Mouse (Mus musculus) kidney, postnatal 0 days (tissue): Measurements from ENCODE around the gene Lpar1. TPM values are rescaled to one million over a fixed set of nuclear protein-coding genes. Genes with fewer than 3 reads are reported as not detected.

Experiments
- ATAC-seq: fragments of 200-750 bp; cut with Nextera tagmentation; replicated peaks from 2 replicates; pipeline ENCODE4 v1.8.0; 2017; ENCODE audit warnings: low read depth, moderate number of reproducible peaks, moderate TSS enrichment, moderate library complexity; ENCODE audit not compliant: low FRiP score
- DNase-seq: peaks from one replicate; pipeline ENCODE4 v3.0.0-alpha.2; 2016; ENCODE audit warnings: low spot score
- H3K27ac ChIP-seq: fragments of 300-500 bp; sonication (generic); 2 replicates; pipeline ENCODE4 v1.5.1; 2014; ENCODE audit warnings: mild to moderate bottlenecking
- H3K27me3 ChIP-seq: fragments of 300-500 bp; sonication (generic); 2 replicates; pipeline ENCODE4 v1.6.1; 2014; ENCODE audit warnings: low read length, mixed read lengths; ENCODE audit not compliant: insufficient read depth
- H3K36me3 ChIP-seq: fragments of 300-500 bp; sonication (generic); 2 replicates; pipeline ENCODE4 v1.6.1; 2014; ENCODE audit warnings: low read length, mixed read lengths; ENCODE audit not compliant: insufficient read depth
- H3K4me1 ChIP-seq: fragments of 300-500 bp; sonication (generic); replicated peaks from 2 replicates; pipeline ENCODE4 v1.6.1; 2014; ENCODE audit warnings: antibody characterized with exemption, low read length, mixed read lengths; ENCODE audit not compliant: insufficient read depth
- H3K4me2 ChIP-seq: fragments of 300-500 bp; sonication (generic); 2 replicates; pipeline ENCODE4 v1.6.1; 2014; ENCODE audit warnings: mild to moderate bottlenecking, low read length, moderate library complexity, mixed read lengths
- H3K4me3 ChIP-seq: fragments of 300-500 bp; sonication (generic); replicated peaks from 2 replicates; pipeline ENCODE4 v1.5.1; 2014; ENCODE audit warnings: low read depth, low read length
- H3K9ac ChIP-seq: fragments of 300-500 bp; sonication (generic); 2 replicates; pipeline ENCODE4 v1.6.1; 2014; ENCODE audit warnings: low read depth, low read length
- H3K9me3 ChIP-seq: fragments of 300-500 bp; sonication (generic); replicated peaks from 2 replicates; pipeline ENCODE4 v1.6.1; 2016; ENCODE audit warnings: low read length, inconsistent platforms, mixed read lengths
- CTCF ChIP-seq: IDR thresholded peaks from 2 replicates; pipeline ENCODE4 v1.5.1; 2016; ENCODE audit warnings: antibody characterized with exemption, low read depth, mild to moderate bottlenecking, moderate library complexity
- WGBS: fragments of 180-500 bp; shearing (Covaris S2); extraction: QIAGEN DNeasy Blood & Tissue Kit; methylation state at CpG from one replicate; pipeline ENCODE4 v1.1.7; 2014; 5-methylcytosine and 5-hydroxymethylcytosine counted together
- microRNA-seq: library from miRNA; unstranded; fragments of <30 nt; microRNA quantifications from one replicate; pipeline ENCODE4, GENCODE M21; 2016
- polyA plus RNA-seq: library from polyadenylated mRNA; unstranded; fragments of >200 nt; fragmentation: Nextera tagmentation; extraction: Ambion mirVana; gene quantifications from 2 replicates; pipeline ENCODE4 v1.2.1, GENCODE M21; 2015

Gene Lpar1
- polyA plus RNA-seq, 1 experiment from 2014 or later = 24.9 TPM

DNA sequence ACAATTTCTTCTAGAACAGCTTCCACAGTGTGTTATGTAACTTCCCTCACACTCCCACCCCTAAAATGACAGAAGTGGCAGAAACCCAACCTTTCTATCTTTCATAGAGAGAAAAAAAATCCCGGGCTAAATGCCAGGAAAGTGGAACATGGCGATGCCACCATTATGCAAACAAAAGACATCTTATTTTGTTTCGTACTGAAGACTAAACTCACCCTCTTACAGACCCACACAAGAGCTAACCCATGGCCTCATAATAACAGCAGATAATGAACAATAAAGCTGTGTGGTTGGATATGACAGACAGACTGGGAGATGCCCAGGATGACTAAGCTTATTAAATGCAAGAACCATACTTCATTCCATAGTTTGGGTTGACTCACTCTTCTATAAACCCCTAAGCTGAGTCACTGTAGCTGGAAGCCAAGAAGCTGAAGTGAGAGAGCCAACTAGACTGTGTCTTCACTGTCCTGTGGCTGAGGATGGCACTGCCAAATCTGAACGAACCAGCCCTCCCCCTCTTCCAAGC lies 151.7 kb downstream of the Lpar1 start:
- H3K36me3 ChIP-seq = no peaks in the 10 kb centered on the region
- ATAC-seq = no peak
- no peak overlapping the region for H3K4me3 ChIP-seq
- no peak for TF ChIP-seq CTCF
- no peak overlapping the region for H3K9ac ChIP-seq
- no peaks in the 10 kb centered on the region for H3K4me1 ChIP-seq
- 84% methylated on average over 4 of the region's 4 CpGs for WGBS
- H3K4me2 ChIP-seq = no peak overlapping the region
- no peaks in the 10 kb centered on the region for H3K9me3 ChIP-seq
- H3K27me3 ChIP-seq = no peaks in the 10 kb centered on the region
- DNase-seq = no peak
- no peak overlapping the region for H3K27ac ChIP-seq

- no peak for TF ChIP-seq CTCF
- Histone ChIP-seq H3K4me2 (no peak overlapping the region), H3K9ac (no peak overlapping the region), H3K9me3 (no peaks in the 10 kb centered on the region), H3K27ac (no peak overlapping the region), H3K36me3 (no peaks in the 10 kb centered on the region), H3K4me1 (no peaks in the 10 kb centered on the region), H3K27me3 (no peaks in the 10 kb centered on the region), H3K4me3 (no peak overlapping the region)
- ATAC-seq (no peak), DNase-seq (no peak)
- WGBS = 81% methylated on average over 12 of the region's 12 CpGs
These were observed 152.8 kb downstream of the Lpar1 start for GRCm38 (mm10) chr4:58400861-58401341.

Small RNAs within 50 kb of the gene (microRNA-seq; reads per million reads assigned to microRNA genes)
- gene Mir3095 = not detected

Other genes with a start within 250 kb of the Lpar1 start
- gene Olfr267, start 233.8 kb upstream of the Lpar1 start, polyA plus RNA-seq = not detected in 2 replicates